Mouse (Mus musculus) cerebellum, adult 11 months (tissue): ENCODE results near the gene Thra.
"Not testable (repeated sequence)": the region's sequence is repeated elsewhere in the genome, so short reads cannot be mapped to it uniquely, and the experiment has no call there.

Experiments used
- DNase-seq: peaks from one replicate; pipeline ENCODE4 v3.0.0; 2022

Thra gene

GRCm38 (mm10) chr11:98720756-98721155 is 19.7 kb upstream of the Thra start:
- DNase-seq, result no peak

- peak; percentile 56 for DNase-seq
Measured at GRCm38 (mm10) chr11:98721458-98722226, 18.8 kb upstream of the Thra start.

GRCm38 (mm10) chr11:98723098-98723497 is 17.3 kb upstream of the Thra start:
- DNase-seq, result no peak

- no peak for DNase-seq
Measured at GRCm38 (mm10) chr11:98725926-98726506, 14.4 kb upstream of the Thra start.

GRCm38 (mm10) chr11:98729119-98729588 is 11.3 kb upstream of the Thra start, which contains the start of gene Med24:
Gene Med24 (minus strand): TSS chr11:98729435.
- DNase-seq, result peak; percentile 82

- no peak for DNase-seq
Measured at GRCm38 (mm10) chr11:98730727-98731126, 9.7 kb upstream of the Thra start.

- no peak for DNase-seq
Measured at GRCm38 (mm10) chr11:98731134-98731533, 9.3 kb upstream of the Thra start.

GRCm38 (mm10) chr11:98734020-98734419 is 6.4 kb upstream of the Thra start:
- DNase-seq, result no peak

- no peak for DNase-seq
Measured at GRCm38 (mm10) chr11:98735111-98735510, 5.3 kb upstream of the Thra start.

- no peak for DNase-seq
Measured at GRCm38 (mm10) chr11:98736176-98736575, 4.3 kb upstream of the Thra start.

GRCm38 (mm10) chr11:98737220-98737619 is 3.2 kb upstream of the Thra start:
- not testable (repeated sequence) for DNase-seq

- no peak for DNase-seq
Measured at GRCm38 (mm10) chr11:98738428-98738911, 2.0 kb upstream of the Thra start.

GRCm38 (mm10) chr11:98738925-98739324 is 1.5 kb upstream of the Thra start:
- DNase-seq, result no peak

GRCm38 (mm10) chr11:98740026-98740392 is 429 bp upstream of the Thra start:
- DNase-seq, result no peak

- DNase-seq, result no peak
Measured at GRCm38 (mm10) chr11:98741051-98741620, 698 bp downstream of the Thra start.

- DNase-seq, result peak; percentile 74
Measured at GRCm38 (mm10) chr11:98741622-98742396, 1.4 kb downstream of the Thra start.

- DNase-seq, result peak; percentile 50
Measured at GRCm38 (mm10) chr11:98742397-98743291, 2.2 kb downstream of the Thra start.

GRCm38 (mm10) chr11:98743655-98744345 is 3.4 kb downstream of the Thra start:
- no peak for DNase-seq

GRCm38 (mm10) chr11:98744456-98745019 is 4.1 kb downstream of the Thra start:
- no peak for DNase-seq

- DNase-seq, result peak; percentile 35
Measured at GRCm38 (mm10) chr11:98745932-98746853, 5.8 kb downstream of the Thra start.
